Mouse (Mus musculus) gastrocnemius, adult 8-10 months (tissue): Measurements from ENCODE around the gene Map6. TPM values are rescaled to one million over a fixed set of nuclear protein-coding genes. Genes with fewer than 3 reads are reported as not detected.

ENCODE experiments used
- DNase-seq, 2 experiments: peaks; one replicate each; pipeline ENCODE4 v3.0.0; 2022; ENCODE audit warnings: low spot score in 2 of 2
- total RNA-seq, 4 experiments: library from RNA; stranded (reverse); gene quantifications; 2 replicates each; pipeline ENCODE4 v1.2.4; 2022

The Map6 gene
- total RNA-seq, 4 experiments from 2014 or later, result 1.5 to 2.8 (median 2.1) TPM

- peak; percentile 60 to 77 for DNase-seq
These were observed 118.8 kb downstream of the Map6 start for GRCm38 (mm10) chr7:99386030-99386429.

Other genes with a start within 250 kb of the Map6 start
- gene Uvrag, start 126.3 kb upstream of the Map6 start, total RNA-seq, result 10 to 100 TPM in 3 of 4 experiments, 1 to 10 TPM in 1; 6.0 to 13.1 (median 11.5) TPM
- gene Dgat2, start 84.7 kb upstream of the Map6 start, total RNA-seq, result 10 to 100 TPM; 33.2 to 62.2 (median 41.4) TPM
- gene Mogat2, start 28.8 kb upstream of the Map6 start, total RNA-seq, result not detected
- 10 to 100 TPM; 26.1 to 49.0 (median 33.7) TPM for gene Serpinh1, start 85.8 kb downstream of the Map6 start, total RNA-seq
- 1 to 10 TPM; 5.0 to 5.9 (median 5.1) TPM for gene Gdpd5, start 114.0 kb downstream of the Map6 start, total RNA-seq
- gene Klhl35, start 198.6 kb downstream of the Map6 start, total RNA-seq, result not detected
- 100 to 1,000 TPM; 272 to 331 (median 278) TPM for gene Rps3, start 216.3 kb downstream of the Map6 start, total RNA-seq